Mouse (Mus musculus) left cerebral cortex, adult 8-10 months (tissue): ENCODE measurements at regions not wholly inside any gene's neighbourhood (a gene's known extent, or its start where the extent isn't known, plus 50 kb on each side); places are given as distances from the start of the nearest gene placed in this dataset.

ENCODE experiments used
- DNase-seq, 2 experiments: peaks; one replicate each; pipeline ENCODE4 v3.0.0; 2022; ENCODE audit warnings: low spot score in 2 of 2

- no peak for DNase-seq
Observed at GRCm38 (mm10) chr6:98483319-98484123, 141.0 kb upstream of the Gm765 start.

GRCm38 (mm10) chr6:98482319-98482718 lies 139.8 kb upstream of the Gm765 start:
- DNase-seq: no peak

- no peak for DNase-seq
Observed at GRCm38 (mm10) chr6:98467563-98467962, 125.0 kb upstream of the Gm765 start.

GRCm38 (mm10) chr6:98452277-98452676 lies 109.7 kb upstream of the Gm765 start:
- no peak for DNase-seq

GRCm38 (mm10) chr6:98435676-98436075 lies 93.1 kb upstream of the Gm765 start:
- DNase-seq: no peak

- no peak for DNase-seq
Observed at GRCm38 (mm10) chr6:98433286-98433685, 90.7 kb upstream of the Gm765 start.

- DNase-seq: no peak
Observed at GRCm38 (mm10) chr6:98429120-98429519, 86.6 kb upstream of the Gm765 start.

- DNase-seq: no peak
Observed at GRCm38 (mm10) chr6:98402605-98403004, 60.1 kb upstream of the Gm765 start.

GRCm38 (mm10) chr6:98394589-98394988 lies 52.0 kb upstream of the Gm765 start:
- no peak for DNase-seq
